Mouse (Mus musculus): ENCODE measurements around the gene Podxl.

GRCm38 (mm10) chr6:31564901-31565391, 1.2 kb upstream of the Podxl start:
- TF ChIP-seq CTCF (IDR thresholded peaks at IDR 0.05; ENCODE audit: low read depth) (no peak), EP300 (IDR thresholded peaks at IDR 0.05; ENCODE audit: low read depth) (no peak)
